Mouse (Mus musculus) mesoderm, embryonic 11.5 days (tissue): ENCODE measurements around the gene Ap1s1.

Experiments
- DNase-seq: peaks from one replicate; pipeline ENCODE4 v3.0.0-alpha.2; 2012; ENCODE audit warnings: low read depth, low spot score

Ap1s1 gene

DNA sequence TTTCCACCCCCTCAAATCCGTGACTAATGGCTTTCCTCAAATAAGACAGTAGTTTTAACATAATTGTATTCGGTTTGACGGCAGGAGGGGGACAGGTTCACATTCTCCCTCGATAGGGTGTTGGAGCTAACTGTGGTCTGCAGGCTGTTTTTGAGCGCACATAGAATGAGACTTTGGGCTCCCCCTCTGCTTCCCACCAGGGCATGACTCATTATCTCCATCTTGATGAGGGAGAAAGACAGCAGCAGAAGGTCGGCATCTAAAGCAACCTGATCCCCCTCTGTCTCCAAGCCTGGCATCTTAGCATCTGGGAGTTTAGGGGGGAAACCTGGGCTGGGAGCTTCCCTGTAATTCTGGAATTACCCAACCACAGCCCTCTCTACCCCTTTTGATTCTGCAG, 19.5 kb upstream of the Ap1s1 start:
- DNase-seq, result no peak

DNA sequence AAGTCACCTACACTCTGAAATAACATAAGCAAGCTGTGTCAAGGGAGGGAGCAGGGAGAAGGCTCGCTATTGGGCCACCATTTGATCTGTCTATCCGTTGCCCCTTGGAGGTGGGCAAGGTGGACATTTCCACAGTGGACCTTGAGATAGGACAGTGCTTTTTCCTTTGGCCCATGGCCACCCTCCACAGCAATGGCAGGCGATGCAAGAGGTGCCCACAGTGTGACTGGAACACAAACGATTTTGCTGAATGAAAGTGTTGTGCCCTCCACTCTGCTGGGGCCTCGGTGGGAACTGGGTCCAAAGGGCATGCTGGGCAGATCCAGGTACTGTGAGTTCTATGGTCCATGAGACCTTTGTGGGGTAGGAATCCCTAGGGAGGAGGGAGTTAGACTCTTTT, 16.7 kb upstream of the Ap1s1 start:
- DNase-seq, result no peak

- no peak for DNase-seq
These were observed 16.0 kb upstream of the Ap1s1 start for GRCm38 (mm10) chr5:137061809-137062481.

DNA sequence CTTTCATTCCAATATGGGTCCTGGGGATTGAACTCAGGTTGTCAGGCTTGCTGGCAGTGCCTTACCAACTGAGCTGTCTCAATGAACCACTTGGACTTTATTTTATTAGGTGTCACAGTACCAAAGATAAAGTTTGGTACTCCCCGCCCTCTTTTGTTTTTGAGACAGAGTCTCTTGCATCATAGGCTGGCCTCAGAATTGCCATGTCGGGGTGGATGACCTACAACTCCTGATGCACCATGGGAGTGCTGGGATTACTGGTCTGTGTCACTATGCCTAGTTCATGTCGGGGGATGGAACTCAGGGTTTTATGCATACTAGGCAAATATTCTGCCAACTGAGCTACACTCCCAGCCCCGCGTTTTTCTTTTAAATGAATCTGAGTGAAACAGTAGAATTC, 8.9 kb upstream of the Ap1s1 start:
- no peak for DNase-seq

DNA sequence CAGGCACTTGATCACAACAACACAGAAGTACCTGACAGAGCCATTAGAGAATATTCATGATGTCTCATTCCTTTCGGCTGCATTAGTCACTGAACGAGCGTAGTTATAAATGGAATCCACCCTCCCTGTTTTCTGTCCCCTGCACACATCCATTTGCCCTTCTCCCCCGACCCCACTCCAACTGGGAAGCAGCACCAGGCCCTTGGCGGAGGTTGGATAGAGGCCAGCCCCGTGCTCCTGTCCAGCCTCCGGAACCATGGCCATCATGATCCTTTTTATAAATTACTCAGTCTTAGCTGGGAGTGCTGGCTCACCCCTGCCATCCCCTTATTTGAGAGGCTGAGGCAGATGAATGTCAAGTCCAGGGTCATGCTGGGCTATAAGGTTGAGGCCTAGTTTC, 8.4 kb upstream of the Ap1s1 start:
- no peak for DNase-seq

GRCm38 (mm10) chr5:137051914-137052505, 6.1 kb upstream of the Ap1s1 start:
- no peak for DNase-seq

- no peak for DNase-seq
These were observed 5.2 kb upstream of the Ap1s1 start for GRCm38 (mm10) chr5:137051125-137051524.

- no peak for DNase-seq
These were observed 1.1 kb upstream of the Ap1s1 start for GRCm38 (mm10) chr5:137046991-137047390.

DNA sequence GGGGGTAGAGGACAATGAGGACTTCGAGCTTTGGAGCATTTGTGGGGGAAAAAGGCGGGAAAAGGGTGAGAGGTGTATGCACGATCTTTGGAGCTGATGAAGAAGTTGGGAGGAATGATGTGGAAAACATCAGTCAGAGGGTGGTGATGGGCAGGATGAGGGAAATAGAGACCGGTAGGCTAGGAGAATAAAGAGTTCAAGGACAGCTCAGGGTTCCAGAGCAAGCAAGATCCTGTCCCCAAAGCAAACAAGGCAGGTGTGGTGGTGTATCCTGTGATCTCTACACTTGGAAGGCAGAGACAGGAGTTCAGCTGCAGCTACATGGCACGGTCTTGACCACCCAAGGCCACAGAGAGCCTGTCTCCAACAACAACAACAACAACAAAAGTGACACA, 386 bp upstream of the Ap1s1 start:
- DNase-seq, result no peak

- DNase-seq, result no peak
These were observed 1.9 kb downstream of the Ap1s1 start for GRCm38 (mm10) chr5:137043997-137044396.

- DNase-seq, result no peak
These were observed 4.5 kb downstream of the Ap1s1 start for GRCm38 (mm10) chr5:137041442-137041841.

- DNase-seq, result no peak
These were observed 6.5 kb downstream of the Ap1s1 start for GRCm38 (mm10) chr5:137039453-137039852.

GRCm38 (mm10) chr5:137036211-137036610, 9.7 kb downstream of the Ap1s1 start:
- DNase-seq, result no peak

DNA sequence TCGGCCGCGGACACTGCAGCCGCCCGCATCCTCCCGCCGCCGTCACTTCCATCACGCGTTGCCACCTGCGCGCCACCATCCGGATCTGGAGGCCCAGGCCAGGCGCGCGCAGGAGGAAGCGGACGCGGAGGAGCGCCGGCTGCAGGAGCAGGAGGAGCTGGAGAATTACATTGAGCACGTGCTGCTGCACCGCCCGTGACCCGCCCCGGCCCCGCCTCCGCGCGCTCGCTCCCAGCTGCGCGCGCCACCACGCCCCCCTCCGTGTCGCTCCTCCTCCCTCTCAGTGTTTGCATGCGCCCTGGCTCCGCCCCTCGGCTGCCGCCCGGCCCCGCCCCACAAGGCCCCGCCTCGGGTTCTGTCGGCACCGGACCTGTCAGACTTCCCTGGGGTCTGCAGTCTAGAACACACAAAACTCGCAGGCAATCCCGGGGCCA, 13.3 kb downstream of the Ap1s1 start:
- DNase-seq, result peak; percentile 92

GRCm38 (mm10) chr5:137032033-137032421, 13.9 kb downstream of the Ap1s1 start:
- DNase-seq, result peak; percentile 18

GRCm38 (mm10) chr5:137031076-137032032, 14.6 kb downstream of the Ap1s1 start:
- DNase-seq, result peak; percentile 38

GRCm38 (mm10) chr5:137030416-137030810, 15.5 kb downstream of the Ap1s1 start:
- no peak for DNase-seq

- DNase-seq, result peak; percentile 97
These were observed 16.1 kb downstream of the Ap1s1 start for GRCm38 (mm10) chr5:137029643-137030415.

GRCm38 (mm10) chr5:137029273-137029585, 16.7 kb downstream of the Ap1s1 start:
- no peak for DNase-seq

DNA sequence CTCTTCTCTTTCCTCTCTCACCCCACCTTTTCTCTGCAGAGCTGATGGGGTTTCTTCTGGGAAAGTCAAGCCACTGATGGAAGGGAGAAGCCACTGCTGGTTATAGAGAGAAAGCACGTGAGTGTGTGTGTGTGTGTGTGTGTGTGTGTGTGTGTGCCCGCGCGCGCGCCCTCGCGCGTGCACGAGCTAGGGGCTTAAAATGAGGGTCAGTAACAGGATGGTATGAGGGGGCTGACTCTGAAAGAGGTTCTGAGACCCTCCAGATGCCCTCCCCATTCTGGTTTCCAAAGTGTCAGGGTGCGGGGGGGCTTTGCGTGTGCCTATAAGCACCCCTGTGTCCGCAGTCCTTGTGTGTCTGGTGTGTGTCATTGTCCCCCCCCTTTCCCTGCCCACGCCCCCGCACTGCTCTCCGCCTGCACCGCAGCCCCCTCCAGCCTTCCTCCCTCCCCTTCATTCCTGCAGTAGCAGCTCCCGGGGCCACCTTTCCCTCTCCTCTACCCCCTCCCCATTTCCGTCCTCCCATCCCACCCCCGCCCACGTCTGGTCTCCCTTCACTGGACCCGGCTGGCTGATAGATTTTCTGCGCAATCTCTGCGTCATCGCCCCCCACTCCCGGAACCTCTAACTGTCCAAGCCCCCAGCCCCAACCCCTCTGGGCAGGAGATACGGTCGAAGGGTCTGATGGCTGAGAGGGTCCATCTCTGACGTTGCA, 17.2 kb downstream of the Ap1s1 start:
- DNase-seq, result no peak

- DNase-seq, result no peak
These were observed 19.8 kb downstream of the Ap1s1 start, which contains the start of gene Vgf for GRCm38 (mm10) chr5:137026092-137026491. Gene Vgf, plus strand, starts transcription at chr5:137026392.
